Mouse (Mus musculus): ENCODE measurements around the gene Trim50.
"Not testable (repeated sequence)": the region's sequence is repeated elsewhere in the genome, so short reads cannot be mapped to it uniquely, and the experiment has no call there.

The Trim50 gene

DNA sequence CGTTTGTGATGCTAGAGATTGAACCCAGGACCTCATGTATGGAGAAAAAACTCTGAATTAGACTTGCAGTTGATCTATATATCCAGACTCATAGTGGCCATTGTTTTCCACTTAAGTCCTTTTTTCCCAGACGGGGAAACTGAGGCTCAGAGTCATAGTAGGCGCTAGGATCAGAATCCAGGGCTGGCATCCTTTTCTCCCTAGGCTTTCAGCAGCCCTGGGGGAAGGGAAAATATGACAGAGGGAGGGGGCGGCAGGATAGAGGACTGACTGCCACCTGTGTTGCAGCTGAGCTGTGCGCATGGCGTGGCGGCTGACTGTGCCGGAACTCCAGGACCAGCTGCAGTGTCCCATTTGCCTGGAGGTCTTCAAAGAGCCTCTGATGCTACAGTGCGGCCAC is at the start of gene Trim50:
Trim50 (plus strand) TSS at position 301 of the 400 bp plus-strand sequence.
- no peak for DNase-seq

GRCm38 (mm10) chr5:135306321-135306965 is 46.7 kb upstream of the Trim50 start:
- no peak for DNase-seq

DNA sequence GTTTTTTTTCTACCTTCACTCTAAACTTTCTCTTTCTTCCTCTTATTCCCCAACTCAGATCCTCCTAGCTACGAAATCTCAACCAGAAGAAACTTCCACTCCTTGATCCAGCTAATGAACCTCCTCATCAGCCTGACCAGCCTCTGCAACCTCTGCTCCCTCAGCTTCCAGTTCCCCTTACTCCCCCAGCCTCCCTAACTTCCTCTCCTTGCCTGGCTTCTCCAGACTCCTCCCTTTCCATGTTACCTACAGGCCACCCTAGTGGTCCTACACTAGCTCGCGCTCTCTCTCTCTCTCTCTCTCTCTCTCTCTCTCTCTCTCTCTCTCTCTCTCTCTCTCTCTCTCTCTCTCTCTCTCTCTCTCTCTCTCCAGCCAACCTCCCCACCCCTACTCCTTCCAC is 36.9 kb upstream of the Trim50 start:
- no peak for DNase-seq

- DNase-seq: no peak
Measured at GRCm38 (mm10) chr5:135319856-135320255, 33.2 kb upstream of the Trim50 start.

GRCm38 (mm10) chr5:135322197-135322596 is 30.9 kb upstream of the Trim50 start:
- DNase-seq: no peak

DNA sequence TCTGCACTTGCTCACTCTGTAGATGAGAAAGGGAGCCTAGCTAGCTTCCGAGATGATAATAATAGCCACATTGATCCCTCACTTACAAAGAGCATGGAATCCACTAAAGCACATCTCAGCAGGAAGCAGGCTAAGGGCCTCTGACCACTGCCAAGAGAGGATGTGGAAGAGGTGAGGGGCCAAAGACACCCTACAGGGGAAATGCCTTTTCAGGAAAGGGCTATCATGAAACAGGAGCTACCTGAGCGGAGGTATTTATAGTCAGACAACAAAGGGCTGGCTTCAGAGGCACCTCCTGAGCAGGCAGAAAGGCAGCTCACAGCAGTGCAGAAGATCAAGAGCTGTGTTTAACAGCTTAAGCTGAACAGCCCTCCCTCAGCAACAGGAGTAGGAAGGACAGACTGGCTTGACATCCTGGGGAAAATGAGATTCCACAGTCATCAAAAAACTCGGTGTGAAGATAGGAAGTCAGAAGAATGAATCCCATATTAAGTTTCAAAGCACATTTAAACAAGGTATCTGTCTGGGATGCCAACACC is 26.9 kb upstream of the Trim50 start:
- no peak for DNase-seq

DNA sequence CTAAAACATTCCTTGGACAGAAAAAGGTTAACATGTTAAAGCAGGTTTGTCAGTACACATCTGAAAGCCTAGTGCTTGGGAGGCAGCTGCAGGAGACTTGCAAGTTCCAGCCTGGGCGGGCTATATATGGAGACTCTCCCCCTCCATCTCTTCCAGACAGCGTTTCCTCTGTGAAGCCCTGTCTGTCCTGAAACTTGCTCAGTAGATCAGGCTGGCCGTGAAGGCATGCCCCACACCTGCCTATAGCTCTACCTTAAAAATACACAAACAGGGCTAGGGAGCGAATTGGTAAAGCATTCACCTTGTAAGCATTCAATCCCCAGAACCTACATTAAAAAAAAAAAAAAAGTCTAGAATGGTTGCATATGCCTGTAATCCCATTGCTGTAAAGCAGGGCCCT is 23.6 kb upstream of the Trim50 start:
- no peak for DNase-seq

DNA sequence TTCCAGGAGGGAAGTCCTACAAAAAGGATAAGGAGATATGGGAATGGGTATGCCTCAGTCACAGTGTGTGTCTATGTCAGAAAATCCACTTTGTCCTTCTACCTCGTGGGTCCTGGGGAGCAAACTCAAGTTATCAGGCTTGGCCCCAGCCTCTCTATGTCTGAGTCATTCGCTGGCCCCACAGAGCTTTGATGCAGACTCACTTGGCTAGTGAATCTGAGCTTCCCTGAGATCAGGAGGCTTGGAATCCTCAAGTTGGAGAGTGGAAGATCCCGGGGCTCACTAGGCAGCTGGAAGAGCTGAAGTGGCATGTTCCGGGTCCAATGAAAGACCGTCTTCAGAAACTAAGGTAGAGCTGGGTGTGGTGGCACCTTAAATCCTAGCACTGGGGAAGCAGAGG is 22.9 kb upstream of the Trim50 start:
- DNase-seq: no peak

DNA sequence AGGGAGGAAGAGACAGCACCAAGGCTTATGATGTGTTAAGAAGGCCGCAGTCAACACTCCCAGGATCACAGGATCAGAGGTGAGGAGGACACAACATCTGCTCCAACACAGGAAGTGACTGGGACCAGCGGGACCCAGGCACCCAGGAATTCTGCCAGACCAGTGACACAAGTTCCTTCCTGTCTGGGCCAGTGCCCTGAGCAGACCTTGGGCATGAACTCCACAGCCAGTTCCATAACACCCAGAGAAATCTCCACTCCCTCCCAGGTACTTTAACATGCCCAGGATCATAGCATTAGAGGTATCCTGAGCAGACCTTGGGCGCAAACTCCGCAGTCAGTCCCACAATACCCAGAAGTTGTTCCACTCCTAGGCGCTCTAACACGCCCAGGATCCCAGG is 21.9 kb upstream of the Trim50 start:
- DNase-seq: no peak

DNA sequence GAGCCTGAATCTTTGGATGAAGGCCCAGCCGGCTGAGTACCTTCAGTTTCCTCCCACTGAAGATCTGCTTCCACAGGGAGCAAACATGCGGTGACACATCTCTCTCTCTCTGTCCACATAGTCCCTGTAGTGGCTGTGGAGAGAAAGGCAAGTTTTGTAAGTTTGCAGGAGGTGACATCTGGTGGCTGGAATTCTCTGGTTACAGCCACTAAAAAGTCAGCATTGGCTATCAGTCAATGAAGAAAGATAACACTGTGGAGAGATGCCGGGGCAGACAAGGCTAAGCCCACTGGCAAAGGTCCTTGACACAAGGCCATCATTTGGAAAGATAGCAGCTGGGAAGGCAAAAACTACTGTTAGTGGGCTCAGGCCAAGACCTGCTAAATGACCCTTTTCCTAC is 15.5 kb upstream of the Trim50 start:
- DNase-seq: no peak

- peak in 1 of 2 experiments; percentile 17 for DNase-seq
Measured at GRCm38 (mm10) chr5:135345989-135346388, 7.1 kb upstream of the Trim50 start.

- no peak for DNase-seq
Measured at GRCm38 (mm10) chr5:135346430-135346829, 6.7 kb upstream of the Trim50 start.

- no peak for DNase-seq
Measured at GRCm38 (mm10) chr5:135347511-135348011, 5.5 kb upstream of the Trim50 start.

GRCm38 (mm10) chr5:135349862-135350261 is 3.2 kb upstream of the Trim50 start, which contains the start of gene Fkbp6:
Gene Fkbp6, minus strand, starts transcription at chr5:135350044.
- DNase-seq: no peak

GRCm38 (mm10) chr5:135351606-135352005 is 1.5 kb upstream of the Trim50 start:
- no peak for DNase-seq

DNA sequence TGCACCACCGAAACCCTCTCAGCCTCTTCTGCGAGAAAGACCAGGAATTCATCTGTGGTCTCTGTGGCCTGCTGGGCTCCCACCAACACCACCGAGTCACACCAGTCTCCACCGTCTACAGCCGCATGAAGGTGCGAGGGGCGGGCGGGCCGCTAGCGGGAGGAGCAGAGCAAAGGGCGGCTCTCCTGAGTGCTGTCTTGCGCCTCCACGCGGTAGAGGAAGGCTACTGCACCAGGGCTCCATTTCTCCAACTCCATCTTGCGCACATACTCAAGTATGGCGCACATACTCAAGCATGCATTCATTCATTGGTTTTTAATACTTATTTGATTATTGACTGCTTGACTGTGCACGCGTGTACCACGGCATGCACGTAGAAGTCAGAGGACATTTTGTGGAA is 469 bp downstream of the Trim50 start:
- no peak for DNase-seq

GRCm38 (mm10) chr5:135356090-135356489 is 3.0 kb downstream of the Trim50 start:
- no peak for DNase-seq

GRCm38 (mm10) chr5:135357556-135357955 is 4.5 kb downstream of the Trim50 start:
- peak in 1 of 2 experiments; percentile 20 for DNase-seq

DNA sequence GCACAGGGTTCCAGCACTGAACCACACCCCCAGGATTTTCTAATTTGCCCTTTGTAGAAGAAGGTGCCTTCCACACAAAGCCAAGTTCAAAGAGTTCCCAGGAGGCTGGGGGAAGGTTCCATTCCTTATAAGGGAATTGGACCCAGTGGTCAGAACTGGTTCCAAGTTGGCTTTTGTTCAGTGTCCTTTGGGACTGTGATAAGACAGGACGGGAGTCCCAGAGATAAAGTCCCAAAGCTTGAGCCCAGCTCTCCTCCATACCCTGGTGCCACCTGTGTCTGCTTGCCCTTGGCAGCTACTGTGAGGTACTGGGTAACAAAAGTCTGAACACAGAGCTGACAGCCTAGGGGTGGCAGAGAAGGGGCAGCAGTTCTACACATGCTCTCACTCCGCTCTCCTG is 6.7 kb downstream of the Trim50 start:
- no peak for DNase-seq

- no peak for DNase-seq
Measured at GRCm38 (mm10) chr5:135362572-135362971, 9.5 kb downstream of the Trim50 start.

DNA sequence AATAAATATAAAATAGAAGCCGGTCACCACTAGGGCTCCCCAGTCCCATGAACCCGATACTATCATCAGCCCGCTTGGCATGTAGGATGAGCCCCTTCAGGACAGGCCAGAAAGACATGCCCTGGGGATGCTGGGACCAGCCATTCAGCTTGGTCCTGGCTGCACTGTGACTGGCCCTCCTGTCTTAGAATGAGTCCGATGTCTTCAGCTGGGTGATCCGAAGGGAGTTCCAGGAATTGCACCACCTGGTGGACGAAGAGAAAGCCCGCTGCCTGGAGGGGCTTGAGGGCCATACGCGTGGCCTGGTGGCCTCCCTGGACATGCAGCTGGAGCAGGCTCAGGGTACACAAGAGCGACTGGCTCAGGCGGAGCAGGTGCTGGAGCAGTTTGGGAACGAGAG is 10.4 kb downstream of the Trim50 start:
- DNase-seq: peak in 1 of 2 experiments; percentile 33

GRCm38 (mm10) chr5:135367841-135368240 is 14.7 kb downstream of the Trim50 start:
- no peak for DNase-seq

DNA sequence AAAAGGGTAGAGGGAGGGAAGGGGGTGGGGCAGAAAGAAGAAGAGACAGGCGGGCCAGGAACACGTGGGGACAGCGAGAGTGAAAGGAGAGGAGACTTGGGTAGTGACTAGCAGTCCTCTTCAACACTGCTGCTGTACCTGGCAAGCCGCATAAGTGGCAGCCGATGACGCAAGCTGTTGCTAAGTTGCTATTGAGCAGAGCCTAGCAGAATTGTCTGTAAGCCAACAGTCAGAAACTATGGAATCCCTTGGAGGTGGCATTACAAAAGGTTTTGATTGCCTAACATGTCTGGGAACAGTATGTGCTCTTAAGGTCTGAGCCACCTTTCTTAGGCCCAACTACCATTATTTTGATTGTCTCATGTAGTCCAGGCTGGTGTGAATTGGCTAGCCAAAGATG is 15.2 kb downstream of the Trim50 start:
- DNase-seq: no peak

GRCm38 (mm10) chr5:135369196-135369595 is 16.1 kb downstream of the Trim50 start:
- DNase-seq: not testable (repeated sequence)
